ENCODE assay signal across 20 mouse cellular contexts in genomic region chr13:113939681-113940080, GRCm38 (mm10).
DNase-seq lines count a peak whose midpoint lies in the region; ATAC-seq lines count a peak whose summit lies in the region.
"Had no signal": no experiment of that assay in that cellular context is flagged by ENCODE, and none has a peak within 500 bp of the region (broad histone marks: within the 10 kb centered on the region; RNA-seq: fewer than 3 reads in every experiment).

No protein-coding gene starts in this region.

- DNase-seq in heart, adult 11 months = peak; percentile 96
- DNase-seq in heart, postnatal 4 days = no peak
- peak; percentile 16 for DNase-seq in MN1 (ENCODE audit: low spot score)
- DNase-seq in brain, adult 2 months (ENCODE audit: low read depth, low spot score) = peak; percentile 23
- DNase-seq in thymus, postnatal 14 days = no peak
- no peak for DNase-seq in natural killer cell, adult 2 months (ENCODE audit: low spot score in 2 of 2)
- DNase-seq: adrenal gland, postnatal 10 days; right cerebral cortex, adult 18-20 months; thymus, postnatal 25 days had no signal

- no peaks in the 10 kb centered on the region for H3K36me3 ChIP-seq in heart, embryonic 15.5 days
- H3K36me3 ChIP-seq: embryonic facial prominence, embryonic 13.5 days; kidney, embryonic 15.5 days; limb, embryonic 15.5 days; liver, embryonic 15.5 days; midbrain, embryonic 13.5 days; neural tube, embryonic 13.5 days had no signal

- H3K27me3 ChIP-seq in heart, embryonic 15.5 days = no peaks in the 10 kb centered on the region
- H3K27me3 ChIP-seq: embryonic facial prominence, embryonic 13.5 days; kidney, embryonic 15.5 days; limb, embryonic 15.5 days; liver, embryonic 15.5 days; midbrain, embryonic 13.5 days had no signal

- H3K4me1 ChIP-seq in heart, embryonic 15.5 days (replicated peaks) = peaks cover 13% of the 10 kb centered on the region
- H3K4me1 ChIP-seq: kidney, embryonic 15.5 days; midbrain, embryonic 13.5 days; neural tube, embryonic 13.5 days had no signal

- no peak overlapping the region for H3K9ac ChIP-seq in heart, embryonic 15.5 days
- H3K9ac ChIP-seq: embryonic facial prominence, embryonic 13.5 days; hindbrain, embryonic 14.5 days; kidney, embryonic 15.5 days; limb, embryonic 15.5 days; liver, embryonic 15.5 days; midbrain, embryonic 13.5 days; neural tube, embryonic 13.5 days had no signal

- H3K4me2 ChIP-seq in heart, embryonic 15.5 days = no peak overlapping the region
- H3K4me2 ChIP-seq: embryonic facial prominence, embryonic 13.5 days; hindbrain, embryonic 14.5 days; kidney, embryonic 15.5 days; limb, embryonic 15.5 days; liver, embryonic 15.5 days; midbrain, embryonic 13.5 days; neural tube, embryonic 13.5 days had no signal

- no peak overlapping the region for H3K4me3 ChIP-seq in heart, embryonic 15.5 days
- H3K4me3 ChIP-seq: embryonic facial prominence, embryonic 13.5 days; kidney, embryonic 15.5 days; limb, embryonic 15.5 days; liver, embryonic 15.5 days; midbrain, embryonic 13.5 days; neural tube, embryonic 13.5 days had no signal

- 0 out of 2 replicates have a peak, but pooled peaks have one; percentile 22 for ATAC-seq in heart, embryonic 15.5 days (replicated peaks; ENCODE audit: insufficient number of reproducible peaks, insufficient read depth, low FRiP score, low read depth)
- ATAC-seq: forebrain, embryonic 16.5 days; intestine, embryonic 16.5 days; lung, postnatal 0 days; midbrain, embryonic 13.5 days had no signal

- 16% methylated on average over 3 of the region's 3 CpGs for WGBS in heart, embryonic 15.5 days

- no peaks in the 10 kb centered on the region for H3K9me3 ChIP-seq in heart, embryonic 15.5 days (replicated peaks)
- H3K9me3 ChIP-seq: embryonic facial prominence, embryonic 13.5 days; kidney, embryonic 15.5 days; limb, embryonic 15.5 days; liver, embryonic 15.5 days; midbrain, embryonic 13.5 days; neural tube, embryonic 13.5 days had no signal

- H3K27ac ChIP-seq in heart, embryonic 15.5 days = peak overlapping the region; percentile 18; the same call in 1 of the 2 replicates
- H3K27ac ChIP-seq: embryonic facial prominence, embryonic 13.5 days; hindbrain, embryonic 14.5 days; kidney, embryonic 15.5 days; limb, embryonic 15.5 days; liver, embryonic 15.5 days; midbrain, embryonic 13.5 days; neural tube, embryonic 13.5 days had no signal

Comparison
In these comparisons a context has a peak if more than half of its experiments do, and no peak if none do; other contexts are left out.
1. DNase-seq: peak in heart, adult 11 months (single experiment), MN1 (single experiment) and brain, adult 2 months (single experiment); none in heart, postnatal 4 days (single experiment), thymus, postnatal 14 days (single experiment) and natural killer cell, adult 2 months (0 of 2).